Mouse (Mus musculus) induced T-regulatory cell, adult 2 months (primary cell): ENCODE results near the gene Ranbp17.
"Not testable (repeated sequence)": the region's sequence is repeated elsewhere in the genome, so short reads cannot be mapped to it uniquely, and the experiment has no call there.

Source experiments
- DNase-seq: peaks from one replicate; pipeline ENCODE4 v3.0.0-alpha.2; 2012; ENCODE audit warnings: low read depth

The Ranbp17 gene

GRCm38 (mm10) chr11:33513376-33513991, at the start of gene Ranbp17:
Gene Ranbp17, minus strand, starts transcription at chr11:33513746.
- peak; percentile 33 for DNase-seq

- no peak for DNase-seq
These were observed 40.6 kb upstream of the Ranbp17 start for GRCm38 (mm10) chr11:33554123-33554522.

- no peak for DNase-seq
These were observed 37.5 kb upstream of the Ranbp17 start for GRCm38 (mm10) chr11:33550861-33551560.

GRCm38 (mm10) chr11:33547386-33547785, 33.8 kb upstream of the Ranbp17 start:
- no peak for DNase-seq

- DNase-seq = no peak
These were observed 31.4 kb upstream of the Ranbp17 start for GRCm38 (mm10) chr11:33544945-33545344.

GRCm38 (mm10) chr11:33544121-33544520, 30.6 kb upstream of the Ranbp17 start:
- DNase-seq = no peak

- DNase-seq = no peak
These were observed 24.0 kb upstream of the Ranbp17 start for GRCm38 (mm10) chr11:33537390-33538125.

GRCm38 (mm10) chr11:33536636-33537035, 23.1 kb upstream of the Ranbp17 start:
- DNase-seq = no peak

- DNase-seq = no peak
These were observed 21.0 kb upstream of the Ranbp17 start for GRCm38 (mm10) chr11:33534541-33534940.

- DNase-seq = no peak
These were observed 20.0 kb upstream of the Ranbp17 start for GRCm38 (mm10) chr11:33533577-33533976.

- no peak for DNase-seq
These were observed 16.0 kb upstream of the Ranbp17 start for GRCm38 (mm10) chr11:33529576-33529975.

GRCm38 (mm10) chr11:33512854-33513375, 631 bp downstream of the Ranbp17 start:
- peak; percentile 32 for DNase-seq

- DNase-seq = no peak
These were observed 4.1 kb downstream of the Ranbp17 start for GRCm38 (mm10) chr11:33509401-33509800.

GRCm38 (mm10) chr11:33485746-33486145, 27.8 kb downstream of the Ranbp17 start:
- no peak for DNase-seq

GRCm38 (mm10) chr11:33480410-33480809, 33.1 kb downstream of the Ranbp17 start:
- DNase-seq = no peak

- no peak for DNase-seq
These were observed 34.3 kb downstream of the Ranbp17 start for GRCm38 (mm10) chr11:33479209-33479608.

- no peak for DNase-seq
These were observed 36.9 kb downstream of the Ranbp17 start for GRCm38 (mm10) chr11:33476634-33477033.

GRCm38 (mm10) chr11:33461172-33461571, 52.4 kb downstream of the Ranbp17 start:
- DNase-seq = no peak

GRCm38 (mm10) chr11:33454069-33454468, 59.5 kb downstream of the Ranbp17 start:
- no peak for DNase-seq

- no peak for DNase-seq
These were observed 79.7 kb downstream of the Ranbp17 start for GRCm38 (mm10) chr11:33433813-33434212.

- DNase-seq = not testable (repeated sequence)
These were observed 85.3 kb downstream of the Ranbp17 start for GRCm38 (mm10) chr11:33428238-33428637.

GRCm38 (mm10) chr11:33427789-33428188, 85.8 kb downstream of the Ranbp17 start:
- DNase-seq = not testable (repeated sequence)

- no peak for DNase-seq
These were observed 91.3 kb downstream of the Ranbp17 start for GRCm38 (mm10) chr11:33422226-33422625.
